Mouse (Mus musculus): Measurements from ENCODE around the gene Gm20388. TPM values are rescaled to one million over a fixed set of nuclear protein-coding genes. Genes with fewer than 3 reads are reported as not detected.
A peak's percentile ranks its signal among the peaks of the same experiment; 100 is the strongest.

Gene Gm20388
- total RNA-seq, 1 experiment from 2014 or later, result 18.4 TPM

- ATAC-seq (replicated peaks in 1 of 2; ENCODE audit: insufficient read depth in 1 of 2, low FRiP score in 2 of 2, low TSS enrichment in 1 of 2, low read depth in 1 of 2, poor library complexity in 2 of 2, severe bottlenecking in 2 of 2), result no peak
These were observed 2765.2 kb downstream of the Gm20388 start for GRCm38 (mm10) chr8:122675596-122676420.

DNA sequence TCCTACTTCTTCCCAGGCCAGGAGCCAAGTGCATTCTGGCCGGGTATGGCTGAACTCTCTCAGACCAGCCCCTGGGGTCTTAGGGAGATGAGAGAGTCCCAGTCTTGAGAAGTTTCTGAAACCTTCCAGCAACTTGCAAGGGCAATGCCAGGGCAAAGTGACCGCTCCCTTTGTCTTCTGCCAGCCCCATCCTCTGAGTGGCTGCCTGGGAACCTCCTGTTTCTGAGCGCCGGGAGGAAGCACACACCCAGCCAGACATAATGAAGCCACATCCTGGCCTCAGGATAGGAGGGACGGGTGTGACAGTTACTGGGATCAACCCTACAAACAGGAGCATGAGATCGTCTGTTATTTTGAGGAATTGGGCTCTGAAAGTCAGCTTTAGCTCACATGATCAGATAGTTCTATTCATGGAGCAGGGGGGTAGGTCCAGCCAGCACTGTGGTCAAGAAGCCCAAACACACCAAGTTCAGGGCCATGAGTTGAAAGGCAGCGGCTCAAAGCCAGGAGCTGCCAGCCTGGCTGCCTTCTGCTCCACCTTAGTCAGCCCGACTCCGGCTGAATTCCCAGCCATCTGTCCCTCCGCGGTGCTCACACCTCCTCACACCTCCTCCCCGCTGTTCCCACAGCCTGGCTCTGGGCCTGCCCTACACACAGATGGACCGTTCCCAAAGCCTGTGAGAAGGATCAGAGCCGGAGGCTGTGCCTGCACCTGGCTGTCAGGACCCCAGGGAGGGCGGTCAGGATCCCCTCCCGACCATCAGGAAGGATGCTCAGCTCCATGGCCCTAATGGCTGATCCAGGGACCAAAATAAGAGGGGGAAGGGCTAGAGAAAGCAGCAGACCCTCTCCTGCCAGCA is 2766.2 kb downstream of the Gm20388 start:
- no peak; a peak in 1 of 4 replicates for ATAC-seq (replicated peaks in 1 of 2; ENCODE audit: insufficient read depth in 1 of 2, low FRiP score in 2 of 2, low TSS enrichment in 1 of 2, low read depth in 1 of 2, poor library complexity in 2 of 2, severe bottlenecking in 2 of 2)

DNA sequence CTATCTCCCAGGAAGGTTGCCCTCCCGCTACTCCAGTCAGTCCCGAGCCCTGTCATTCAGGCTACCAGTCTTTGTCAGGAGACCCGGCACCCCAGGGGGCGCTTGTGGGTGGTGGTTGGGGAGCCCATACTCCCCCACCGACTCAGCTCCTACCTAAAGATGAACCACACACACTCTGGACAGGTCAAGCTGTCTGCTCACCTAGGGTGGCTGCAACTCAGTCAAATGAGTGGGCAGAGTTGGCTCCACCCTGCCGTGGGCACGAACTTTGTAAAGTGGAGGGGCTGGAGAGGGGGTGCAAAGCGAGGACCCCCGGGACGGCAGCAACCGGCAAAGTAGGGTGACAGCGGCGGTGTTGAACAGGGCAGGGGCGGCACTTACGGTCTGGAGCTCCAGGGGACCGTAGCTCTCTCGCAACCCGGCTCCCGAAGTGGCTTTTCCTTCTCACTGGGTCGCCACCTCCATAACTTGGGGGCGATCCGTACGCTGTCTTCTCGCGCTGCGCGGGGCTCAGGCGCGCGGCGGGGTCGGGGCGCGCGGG is 2766.9 kb downstream of the Gm20388 start:
- ATAC-seq (replicated peaks in 1 of 2; ENCODE audit: insufficient read depth in 1 of 2, low FRiP score in 2 of 2, low TSS enrichment in 1 of 2, low read depth in 1 of 2, poor library complexity in 2 of 2, severe bottlenecking in 2 of 2), result no peak

DNA sequence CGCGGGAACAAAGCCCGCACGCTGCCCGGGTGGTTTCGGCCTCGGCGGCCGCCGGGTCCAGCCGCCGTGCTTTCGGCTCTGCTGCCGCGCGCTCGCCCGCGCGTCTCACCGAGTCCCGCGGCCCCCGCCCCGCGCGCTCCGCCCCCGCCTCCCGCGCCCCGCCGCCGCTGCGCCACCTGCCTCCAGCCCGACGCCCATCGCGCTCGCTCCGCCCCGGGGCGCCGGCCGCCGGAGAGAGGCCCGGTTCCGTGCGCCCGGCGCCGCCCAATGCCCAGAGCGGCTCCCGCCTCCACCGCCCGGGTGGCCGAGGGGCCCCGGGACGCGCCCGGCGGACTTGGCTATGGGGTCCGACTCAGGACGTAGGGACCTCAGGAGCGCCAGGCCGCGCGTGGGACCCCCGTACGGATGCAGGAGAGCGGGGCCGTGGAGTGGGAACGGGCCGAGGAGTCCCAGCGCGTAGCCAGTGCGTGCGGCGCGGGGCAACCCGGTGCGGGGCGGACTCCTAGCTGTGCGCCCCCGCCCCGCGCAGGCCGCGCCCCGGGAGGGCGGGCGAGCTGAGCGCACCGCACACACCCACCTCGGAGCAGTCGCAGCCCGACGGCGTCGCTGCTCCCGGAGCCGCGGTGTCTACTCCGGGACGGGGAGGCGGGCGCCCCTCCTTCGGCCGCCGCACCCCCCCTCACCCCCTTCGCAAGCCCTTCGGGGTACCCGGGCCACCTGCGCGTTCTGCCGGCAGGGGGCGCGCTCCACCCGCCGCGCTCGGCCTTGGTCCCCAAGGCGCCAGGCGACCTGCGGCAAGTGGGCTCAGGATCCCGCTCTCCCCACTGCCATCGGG is 2767.6 kb downstream of the Gm20388 start:
- peak in 1 of 2 experiments; percentile 6; a peak in 1 of 4 replicates for ATAC-seq (replicated peaks in 1 of 2; ENCODE audit: insufficient read depth in 1 of 2, low FRiP score in 2 of 2, low TSS enrichment in 1 of 2, low read depth in 1 of 2, poor library complexity in 2 of 2, severe bottlenecking in 2 of 2)

- ATAC-seq (replicated peaks in 1 of 2; ENCODE audit: insufficient read depth in 1 of 2, low FRiP score in 2 of 2, low TSS enrichment in 1 of 2, low read depth in 1 of 2, poor library complexity in 2 of 2, severe bottlenecking in 2 of 2), result no peak
These were observed 2768.2 kb downstream of the Gm20388 start for GRCm38 (mm10) chr8:122678896-122679210.

GRCm38 (mm10) chr8:122679325-122679920 is 2768.8 kb downstream of the Gm20388 start:
- ATAC-seq (replicated peaks in 1 of 2; ENCODE audit: insufficient read depth in 1 of 2, low FRiP score in 2 of 2, low TSS enrichment in 1 of 2, low read depth in 1 of 2, poor library complexity in 2 of 2, severe bottlenecking in 2 of 2), result no peak

DNA sequence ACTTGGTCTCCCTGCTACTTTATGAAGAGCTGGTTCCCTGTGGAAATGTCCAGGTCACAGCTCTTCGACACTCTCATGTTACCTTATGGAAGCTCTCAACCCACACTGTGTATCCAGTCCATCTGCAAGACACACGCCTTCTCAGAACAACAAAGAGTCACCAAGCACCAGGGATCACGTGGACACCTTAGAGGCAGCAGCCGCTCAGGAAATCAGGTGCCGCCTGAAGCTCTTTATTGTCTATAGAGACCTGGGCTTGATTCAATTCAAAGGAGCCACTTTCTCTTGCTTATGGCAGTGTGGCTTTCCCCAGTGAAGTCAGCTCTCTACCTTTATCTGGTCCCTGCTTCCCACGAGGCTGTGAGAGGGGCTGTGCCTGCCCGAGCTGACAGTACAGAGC is 2769.5 kb downstream of the Gm20388 start:
- ATAC-seq (replicated peaks in 1 of 2; ENCODE audit: insufficient read depth in 1 of 2, low FRiP score in 2 of 2, low TSS enrichment in 1 of 2, low read depth in 1 of 2, poor library complexity in 2 of 2, severe bottlenecking in 2 of 2), result no peak

DNA sequence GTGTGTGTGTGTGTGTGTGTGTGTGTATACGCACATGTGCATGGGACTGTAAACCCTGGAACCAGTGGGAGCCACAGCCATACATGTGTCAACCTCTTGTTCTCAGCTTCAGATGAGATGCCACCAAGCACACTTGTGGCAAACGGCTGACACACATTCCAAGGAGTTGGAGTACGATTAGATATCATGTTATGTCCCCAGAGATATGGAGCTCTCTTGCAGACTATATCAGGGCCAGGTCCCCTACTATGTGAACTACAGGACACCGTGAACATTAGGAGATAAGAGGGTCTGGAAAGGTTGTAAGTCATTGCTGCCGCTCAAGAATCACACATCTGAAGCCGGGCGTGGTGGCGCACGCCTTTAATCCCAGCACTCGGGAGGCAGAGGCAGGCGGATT is 2772.2 kb downstream of the Gm20388 start:
- ATAC-seq (replicated peaks in 1 of 2; ENCODE audit: insufficient read depth in 1 of 2, low FRiP score in 2 of 2, low TSS enrichment in 1 of 2, low read depth in 1 of 2, poor library complexity in 2 of 2, severe bottlenecking in 2 of 2), result no peak

DNA sequence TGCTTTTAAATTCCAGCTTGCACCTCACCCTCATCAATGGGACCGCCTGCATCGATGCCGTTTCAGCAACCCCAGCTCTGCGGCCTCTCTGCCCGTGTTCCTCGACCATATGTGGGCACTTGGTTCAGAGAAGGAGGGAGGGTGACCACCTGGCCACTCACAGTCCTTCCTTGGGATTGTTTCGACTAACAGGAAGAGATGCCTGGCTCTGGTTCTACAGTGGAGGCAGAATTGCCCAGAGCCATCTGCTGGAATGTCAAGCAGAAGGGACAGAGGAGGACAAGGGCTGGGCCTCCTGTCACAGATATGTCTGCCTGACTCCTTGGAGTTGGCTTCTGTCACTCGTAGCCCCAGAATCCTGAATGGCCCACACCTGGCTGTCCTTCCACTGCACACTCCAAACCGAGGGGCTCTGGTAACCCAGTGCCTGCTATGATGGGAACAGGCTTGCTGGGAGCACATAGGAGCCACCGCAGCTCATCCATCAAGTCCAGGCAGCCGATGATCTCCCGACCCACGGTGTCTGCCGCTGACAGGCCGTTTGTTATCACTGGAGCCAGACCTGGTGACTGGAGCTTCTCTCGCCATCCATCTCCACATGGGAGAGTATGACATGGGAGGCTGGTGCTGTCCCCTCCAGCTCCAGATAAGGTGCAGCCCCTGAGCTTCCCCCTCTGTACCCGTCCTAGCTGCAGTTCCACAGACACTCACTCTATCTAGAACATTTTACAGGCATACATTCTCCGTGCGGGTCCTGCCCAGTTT is 2774.6 kb downstream of the Gm20388 start:
- ATAC-seq (replicated peaks in 1 of 2; ENCODE audit: insufficient read depth in 1 of 2, low FRiP score in 2 of 2, low TSS enrichment in 1 of 2, low read depth in 1 of 2, poor library complexity in 2 of 2, severe bottlenecking in 2 of 2), result peak; percentile 11 to 12; a peak in 1 of 4 replicates

- no peak for ATAC-seq (replicated peaks in 1 of 2; ENCODE audit: insufficient read depth in 1 of 2, low FRiP score in 2 of 2, low TSS enrichment in 1 of 2, low read depth in 1 of 2, poor library complexity in 2 of 2, severe bottlenecking in 2 of 2)
These were observed 2776.2 kb downstream of the Gm20388 start for GRCm38 (mm10) chr8:122686879-122687278.

DNA sequence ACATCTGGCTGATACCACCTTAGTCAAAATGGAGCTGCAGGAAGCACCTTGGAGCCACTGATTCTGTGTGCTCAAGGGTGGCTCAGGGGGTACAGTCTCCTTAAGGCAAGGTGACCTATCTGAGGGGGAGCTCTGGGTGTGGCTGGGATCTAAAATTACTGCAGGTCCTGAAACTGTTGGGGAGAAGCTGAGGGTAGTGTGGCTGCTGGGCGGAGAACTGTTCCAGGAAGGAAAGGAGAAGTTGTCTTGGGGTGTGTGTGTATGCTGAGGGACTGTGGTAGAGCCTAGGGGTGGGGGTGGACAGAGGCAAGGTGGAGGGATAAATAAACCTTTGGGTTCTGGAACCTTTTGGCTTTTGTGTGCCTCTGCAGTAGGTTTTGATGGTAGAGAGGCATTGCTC is 2778.7 kb downstream of the Gm20388 start:
- peak in 1 of 2 experiments; percentile 44; a peak in 1 of 4 replicates for ATAC-seq (replicated peaks in 1 of 2; ENCODE audit: insufficient read depth in 1 of 2, low FRiP score in 2 of 2, low TSS enrichment in 1 of 2, low read depth in 1 of 2, poor library complexity in 2 of 2, severe bottlenecking in 2 of 2)

DNA sequence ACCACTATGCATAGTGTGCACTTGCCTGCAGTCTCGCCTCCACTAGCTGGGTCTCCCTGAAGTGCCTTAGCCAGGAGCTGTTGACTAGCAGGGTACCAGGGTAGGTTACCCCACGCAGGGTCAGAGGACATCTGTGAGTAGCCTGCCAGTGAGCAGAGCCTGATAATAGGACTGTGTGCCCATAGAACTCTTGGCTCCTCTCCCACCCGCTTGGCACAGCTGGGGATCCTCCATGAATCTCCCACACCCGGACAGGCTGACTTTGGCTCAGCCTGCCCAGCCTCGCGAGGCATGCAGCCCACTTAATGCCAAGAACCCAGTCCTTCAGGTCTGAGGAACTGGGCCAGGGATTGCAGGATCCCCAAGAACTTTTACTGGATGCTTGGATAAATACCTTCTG is 2780.4 kb downstream of the Gm20388 start:
- no peak for ATAC-seq (replicated peaks in 1 of 2; ENCODE audit: insufficient read depth in 1 of 2, low FRiP score in 2 of 2, low TSS enrichment in 1 of 2, low read depth in 1 of 2, poor library complexity in 2 of 2, severe bottlenecking in 2 of 2)

DNA sequence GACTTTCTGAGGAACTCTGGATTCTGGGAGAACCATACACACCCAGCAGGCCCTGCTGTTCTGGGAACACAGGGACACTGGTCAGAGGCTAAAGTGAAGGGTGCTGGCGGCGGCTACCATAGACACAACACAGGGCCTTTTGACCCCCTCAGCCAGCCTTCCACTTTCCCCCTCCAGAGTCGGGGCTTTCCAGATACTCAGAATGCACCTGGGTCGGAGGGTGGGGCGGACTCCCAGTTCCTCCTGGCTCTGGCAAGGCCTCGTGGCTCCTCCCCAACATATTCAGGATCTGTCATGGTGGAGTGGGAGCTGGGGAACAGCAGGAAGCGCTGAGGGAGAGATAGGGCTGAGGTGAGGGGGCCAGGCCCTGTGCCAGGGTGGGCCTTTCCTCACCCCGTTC is 2781.5 kb downstream of the Gm20388 start:
- no peak for ATAC-seq (replicated peaks in 1 of 2; ENCODE audit: insufficient read depth in 1 of 2, low FRiP score in 2 of 2, low TSS enrichment in 1 of 2, low read depth in 1 of 2, poor library complexity in 2 of 2, severe bottlenecking in 2 of 2)

DNA sequence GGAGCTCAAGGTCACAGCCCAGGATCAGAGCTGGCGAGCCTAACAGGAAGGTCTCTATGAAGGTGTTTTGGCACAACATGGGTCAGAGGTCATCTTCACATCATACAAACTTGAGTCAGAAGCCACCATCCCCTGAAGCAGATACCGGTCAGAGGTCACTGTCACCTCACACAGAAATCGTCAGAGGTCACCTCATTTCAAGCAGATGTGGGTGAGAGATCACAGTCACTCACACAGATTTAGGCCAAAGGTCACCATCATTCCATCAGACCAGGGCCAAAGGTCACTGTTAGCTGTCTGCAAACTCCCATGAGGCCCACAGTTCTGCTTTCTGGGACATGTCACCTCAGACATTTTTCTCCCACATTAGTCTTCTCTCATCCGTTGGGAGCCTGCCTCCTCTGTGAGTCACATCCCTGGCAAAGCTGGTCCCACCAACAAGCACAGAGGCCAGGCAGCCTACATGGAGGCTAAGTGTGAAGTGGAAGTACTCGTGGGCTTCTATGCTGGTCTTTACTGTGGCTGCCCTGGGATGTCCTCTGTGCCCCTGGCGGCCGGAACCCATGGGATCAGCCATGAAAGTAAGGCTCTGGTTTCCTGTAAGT is 2784.9 kb downstream of the Gm20388 start:
- no peak for ATAC-seq (replicated peaks in 1 of 2; ENCODE audit: insufficient read depth in 1 of 2, low FRiP score in 2 of 2, low TSS enrichment in 1 of 2, low read depth in 1 of 2, poor library complexity in 2 of 2, severe bottlenecking in 2 of 2)

- no peak for ATAC-seq (replicated peaks in 1 of 2; ENCODE audit: insufficient read depth in 1 of 2, low FRiP score in 2 of 2, low TSS enrichment in 1 of 2, low read depth in 1 of 2, poor library complexity in 2 of 2, severe bottlenecking in 2 of 2)
These were observed 2786.5 kb downstream of the Gm20388 start for GRCm38 (mm10) chr8:122697181-122697581.

- no peak for ATAC-seq (replicated peaks in 1 of 2; ENCODE audit: insufficient read depth in 1 of 2, low FRiP score in 2 of 2, low TSS enrichment in 1 of 2, low read depth in 1 of 2, poor library complexity in 2 of 2, severe bottlenecking in 2 of 2)
These were observed 2786.9 kb downstream of the Gm20388 start for GRCm38 (mm10) chr8:122697586-122697985.
